Mouse (Mus musculus): ENCODE measurements around the gene Ugt2b5. TPM values are rescaled to one million over a fixed set of nuclear protein-coding genes. Genes with fewer than 3 reads are reported as not detected.

Gene Ugt2b5
- total and polyA plus RNA-seq, 2 experiments from 2014 or later: not detected

GRCm38 (mm10) chr5:87092346-87093027, 47.6 kb downstream of the Ugt2b5 start, which contains the start of gene Ugt2b36:
TSS of gene Ugt2b36 (minus strand) at chr5:87092555.
- ATAC-seq (ENCODE audit: insufficient read depth, low read depth): no peak

DNA sequence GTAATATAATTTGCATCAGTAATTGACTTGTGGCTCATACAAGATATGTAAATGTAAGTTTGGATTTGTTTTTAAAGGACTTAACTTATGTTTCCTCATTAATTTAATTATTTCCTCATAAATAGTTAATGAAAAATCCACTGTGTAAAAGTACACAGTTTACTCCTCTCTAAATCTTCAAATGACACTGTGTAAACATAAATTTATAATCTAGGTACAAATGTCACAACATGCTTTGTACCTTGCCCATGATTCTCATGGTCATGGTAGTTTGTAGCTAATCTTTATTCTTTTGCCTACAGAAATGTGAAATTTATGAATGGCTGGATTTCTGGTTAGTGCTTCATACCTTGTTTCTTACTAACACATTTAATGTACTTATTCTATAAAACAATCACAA, 49.0 kb downstream of the Ugt2b5 start:
- no peak for TF ChIP-seq EP300 (IDR thresholded peaks at IDR 0.05; ENCODE audit: low read depth)
- TF ChIP-seq CTCF (IDR thresholded peaks at IDR 0.05; ENCODE audit: low read depth): no peak
- no peak for DNase-seq (ENCODE audit: low spot score)

More at GRCm38 (mm10) chr5:87092346-87093027, 47.6 kb downstream of the Ugt2b5 start, which contains the start of gene Ugt2b36:
- Histone ChIP-seq H3K4me1 (ENCODE audit: control insufficient read depth, insufficient read depth) (no peaks in the 10 kb centered on the region), H3K4me3 (ENCODE audit: low read depth, low read length) (no peak within 1 kb of the TSS), H3K27me3 (ENCODE audit: control insufficient read depth, insufficient read depth, low read length) (no peaks in the 10 kb centered on the region), H3K27ac (ENCODE audit: low read depth) (no peak within 1 kb of the TSS), H3K9ac (replicated peaks; ENCODE audit: low read depth, low read length) (no peak within 1 kb of the TSS), H3K36me3 (replicated peaks; ENCODE audit: control insufficient read depth, insufficient read depth, low read length) (no peaks in the 10 kb centered on the region), H3K4me2 (ENCODE audit: low read depth, low read length) (no peak within 1 kb of the TSS), H3K9me3 (replicated peaks; ENCODE audit: control insufficient read depth, low read length) (no peaks in the 10 kb centered on the region)
- no peak for DNase-seq (ENCODE audit: low spot score)
- TF ChIP-seq EP300 (IDR thresholded peaks at IDR 0.05; ENCODE audit: low read depth) (no peak), CTCF (IDR thresholded peaks at IDR 0.05; ENCODE audit: low read depth) (no peak)
- WGBS: 40% methylated on average over 1 of the region's 1 CpGs

GRCm38 (mm10) chr5:87089264-87089663, 50.9 kb downstream of the Ugt2b5 start:
- no peaks in the 10 kb centered on the region for H3K9me3 ChIP-seq (replicated peaks; ENCODE audit: control insufficient read depth, low read length)
- H3K36me3 ChIP-seq (replicated peaks; ENCODE audit: control insufficient read depth, insufficient read depth, low read length): no peaks in the 10 kb centered on the region
- no peak overlapping the region for H3K4me3 ChIP-seq (ENCODE audit: low read depth, low read length)
- H3K9ac ChIP-seq (replicated peaks; ENCODE audit: low read depth, low read length): no peak overlapping the region
- H3K4me2 ChIP-seq (ENCODE audit: low read depth, low read length): no peak overlapping the region
- no peak for TF ChIP-seq CTCF (IDR thresholded peaks at IDR 0.05; ENCODE audit: low read depth)
- H3K27me3 ChIP-seq (ENCODE audit: control insufficient read depth, insufficient read depth, low read length): no peaks in the 10 kb centered on the region
- H3K27ac ChIP-seq (ENCODE audit: low read depth): no peak overlapping the region
- ATAC-seq (ENCODE audit: insufficient read depth, low read depth) (no peak), DNase-seq (ENCODE audit: low spot score) (no peak)
- H3K4me1 ChIP-seq (ENCODE audit: control insufficient read depth, insufficient read depth): no peaks in the 10 kb centered on the region

More for the DNA sequence above, 49.0 kb downstream of the Ugt2b5 start:
- H3K27ac ChIP-seq (ENCODE audit: low read depth): no peak overlapping the region
- H3K36me3 ChIP-seq (replicated peaks; ENCODE audit: control insufficient read depth, insufficient read depth, low read length): no peaks in the 10 kb centered on the region
- no peak overlapping the region for H3K4me2 ChIP-seq (ENCODE audit: low read depth, low read length)
- H3K4me3 ChIP-seq (ENCODE audit: low read depth, low read length): no peak overlapping the region
- no peaks in the 10 kb centered on the region for H3K4me1 ChIP-seq (ENCODE audit: control insufficient read depth, insufficient read depth)
- no peak for ATAC-seq (ENCODE audit: insufficient read depth, low read depth)
- H3K27me3 ChIP-seq (ENCODE audit: control insufficient read depth, insufficient read depth, low read length): no peaks in the 10 kb centered on the region
- no peak overlapping the region for H3K9ac ChIP-seq (replicated peaks; ENCODE audit: low read depth, low read length)
- no peaks in the 10 kb centered on the region for H3K9me3 ChIP-seq (replicated peaks; ENCODE audit: control insufficient read depth, low read length)

GRCm38 (mm10) chr5:87086269-87086668, 53.8 kb downstream of the Ugt2b5 start:
- no peak overlapping the region for H3K4me3 ChIP-seq (ENCODE audit: low read depth, low read length)
- ATAC-seq (ENCODE audit: insufficient read depth, low read depth) (no peak), DNase-seq (ENCODE audit: low spot score) (no peak)
- TF ChIP-seq EP300 (IDR thresholded peaks at IDR 0.05; ENCODE audit: low read depth) (no peak), CTCF (IDR thresholded peaks at IDR 0.05; ENCODE audit: low read depth) (no peak)
- no peak overlapping the region for H3K4me2 ChIP-seq (ENCODE audit: low read depth, low read length)
- no peak overlapping the region for H3K27ac ChIP-seq (ENCODE audit: low read depth)
- H3K9me3 ChIP-seq (replicated peaks; ENCODE audit: control insufficient read depth, low read length): no peaks in the 10 kb centered on the region
- H3K36me3 ChIP-seq (replicated peaks; ENCODE audit: control insufficient read depth, insufficient read depth, low read length): no peaks in the 10 kb centered on the region
- no peaks in the 10 kb centered on the region for H3K4me1 ChIP-seq (ENCODE audit: control insufficient read depth, insufficient read depth)
- H3K9ac ChIP-seq (replicated peaks; ENCODE audit: low read depth, low read length): no peak overlapping the region
- WGBS: 56% methylated on average over 3 of the region's 3 CpGs
- H3K27me3 ChIP-seq (ENCODE audit: control insufficient read depth, insufficient read depth, low read length): no peaks in the 10 kb centered on the region

Other genes starting within 250 kb of the Ugt2b5 start
- 0.23 TPM in 1 of 2 replicates, not detected in the other for gene Ugt2b34, start 233.4 kb downstream of the Ugt2b5 start, total RNA-seq (2014; rRNA removed; ENCODE audit: low replicate concordance)
- gene Ugt2b34, start 233.4 kb downstream of the Ugt2b5 start, polyA plus RNA-seq (2015; fragmentation: Nextera tagmentation; extraction: Ambion mirVana): not detected in 2 replicates
- gene Ugt2b1, start 213.8 kb downstream of the Ugt2b5 start, total RNA-seq (2014; rRNA removed; ENCODE audit: low replicate concordance): not detected in 2 replicates
- not detected in 2 replicates for gene Ugt2b1, start 213.8 kb downstream of the Ugt2b5 start, polyA plus RNA-seq (2015; fragmentation: Nextera tagmentation; extraction: Ambion mirVana)
- gene Ugt2b35, start 139.5 kb downstream of the Ugt2b5 start, total RNA-seq (2014; rRNA removed; ENCODE audit: low replicate concordance): not detected in 2 replicates
- not detected in 2 replicates for gene Ugt2b35, start 139.5 kb downstream of the Ugt2b5 start, polyA plus RNA-seq (2015; fragmentation: Nextera tagmentation; extraction: Ambion mirVana)
- not detected in 2 replicates for gene Ugt2b36, start 47.8 kb downstream of the Ugt2b5 start, total RNA-seq (2014; rRNA removed; ENCODE audit: low replicate concordance)
- gene Ugt2b36, start 47.8 kb downstream of the Ugt2b5 start, polyA plus RNA-seq (2015; fragmentation: Nextera tagmentation; extraction: Ambion mirVana): not detected in 2 replicates
- not detected in 2 replicates for gene Ugt2b37, start 114.5 kb upstream of the Ugt2b5 start, total RNA-seq (2014; rRNA removed; ENCODE audit: low replicate concordance)
- gene Ugt2b37, start 114.5 kb upstream of the Ugt2b5 start, polyA plus RNA-seq (2015; fragmentation: Nextera tagmentation; extraction: Ambion mirVana): not detected in 2 replicates
- gene Ugt2a3, start 196.9 kb upstream of the Ugt2b5 start, total RNA-seq (2014; rRNA removed; ENCODE audit: low replicate concordance): not detected in 2 replicates
- not detected in 2 replicates for gene Ugt2a3, start 196.9 kb upstream of the Ugt2b5 start, polyA plus RNA-seq (2015; fragmentation: Nextera tagmentation; extraction: Ambion mirVana)

Measured in heart, postnatal 0 days (tissue).